Mouse (Mus musculus): ENCODE results near the gene Nedd1.

- TF ChIP-seq POLR2A (IDR thresholded peaks at IDR 0.05; ENCODE audit: insufficient read depth, low read length) (no peak), CTCF (IDR thresholded peaks at IDR 0.05; ENCODE audit: low read depth, low read length) (no peak)
Observed at GRCm38 (mm10) chr10:92651266-92651665, 71.0 kb downstream of the Nedd1 start.

All from ES-Bruce4 (cell line).